Mouse (Mus musculus): ENCODE data around the gene Parp11.
"Not testable (repeated sequence)": the region's sequence is repeated elsewhere in the genome, so short reads cannot be mapped to it uniquely, and the experiment has no call there.

Parp11 gene

DNA sequence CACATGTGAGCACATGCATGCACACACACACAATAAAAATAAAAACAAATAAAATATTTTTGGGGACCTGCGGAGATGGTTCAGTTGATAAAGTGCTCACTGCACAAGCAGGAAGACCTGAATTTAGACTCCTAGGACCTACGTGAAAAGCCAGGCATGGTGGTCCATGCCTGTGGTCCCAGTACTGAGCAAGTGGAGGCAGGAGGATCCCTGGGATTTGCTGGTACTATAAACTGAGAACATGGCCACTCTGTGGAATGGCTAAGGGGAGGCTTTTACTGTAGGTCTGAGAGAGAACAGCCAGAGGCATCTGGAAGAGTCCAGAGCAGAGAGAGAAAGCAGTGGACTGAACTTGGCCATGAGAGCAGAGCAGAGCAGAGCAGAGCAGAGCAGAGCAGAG lies 48.6 kb downstream of the Parp11 start:
- DNase-seq (ENCODE audit: low spot score in 2 of 2): no peak

- DNase-seq (ENCODE audit: low spot score in 2 of 2): no peak
Observed at GRCm38 (mm10) chr6:127495876-127496275, 49.2 kb downstream of the Parp11 start.

- DNase-seq (ENCODE audit: low spot score in 2 of 2): no peak
Observed at GRCm38 (mm10) chr6:127496841-127497656, 50.4 kb downstream of the Parp11 start.

GRCm38 (mm10) chr6:127500119-127500518 lies 53.5 kb downstream of the Parp11 start:
- no peak for DNase-seq (ENCODE audit: low spot score in 2 of 2)

GRCm38 (mm10) chr6:127500806-127501205 lies 54.2 kb downstream of the Parp11 start:
- no peak for DNase-seq (ENCODE audit: low spot score in 2 of 2)

DNA sequence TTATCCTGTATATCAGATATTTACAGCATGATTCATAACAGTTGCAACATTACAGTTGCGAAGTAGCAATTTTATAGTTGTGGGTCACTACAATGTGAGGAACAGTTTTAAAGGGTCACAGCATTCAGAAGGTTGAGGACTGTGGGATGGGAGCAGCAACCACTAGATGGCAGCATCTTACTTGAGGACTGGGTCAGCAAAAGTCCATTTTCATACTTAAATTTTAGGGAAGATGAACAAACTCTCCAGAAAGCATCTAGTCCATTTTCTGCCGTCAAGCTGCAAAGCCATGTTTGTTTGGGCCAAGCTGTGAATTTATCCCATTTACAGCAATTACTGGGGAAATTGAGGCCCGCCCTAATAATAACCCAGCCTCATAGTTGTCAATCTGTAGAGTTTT lies 55.9 kb downstream of the Parp11 start:
- peak in 1 of 2 experiments; percentile 36 for DNase-seq (ENCODE audit: low spot score in 2 of 2)

DNA sequence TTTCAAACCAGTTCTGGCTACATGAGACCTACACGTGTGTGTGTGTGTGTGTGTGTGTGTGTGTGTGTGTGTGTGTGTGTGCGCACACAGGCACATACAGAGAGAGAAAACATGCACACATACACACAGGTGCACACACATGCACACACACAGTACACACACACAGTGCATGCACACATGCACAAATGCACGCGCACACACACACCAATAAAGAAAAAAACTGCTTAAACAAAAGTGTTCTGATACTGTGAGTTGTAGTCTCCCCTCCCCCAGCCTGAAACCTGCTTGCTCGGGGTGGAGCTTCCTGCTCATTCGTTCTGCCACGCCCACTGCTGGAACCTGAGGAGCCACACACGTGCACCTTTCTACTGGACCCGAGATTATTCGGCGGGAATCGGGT lies 67.1 kb downstream of the Parp11 start:
- not testable (repeated sequence) for DNase-seq (ENCODE audit: low spot score in 2 of 2)

- DNase-seq (ENCODE audit: low spot score in 2 of 2): no peak
Observed at GRCm38 (mm10) chr6:127521176-127521575, 74.5 kb downstream of the Parp11 start.

DNA sequence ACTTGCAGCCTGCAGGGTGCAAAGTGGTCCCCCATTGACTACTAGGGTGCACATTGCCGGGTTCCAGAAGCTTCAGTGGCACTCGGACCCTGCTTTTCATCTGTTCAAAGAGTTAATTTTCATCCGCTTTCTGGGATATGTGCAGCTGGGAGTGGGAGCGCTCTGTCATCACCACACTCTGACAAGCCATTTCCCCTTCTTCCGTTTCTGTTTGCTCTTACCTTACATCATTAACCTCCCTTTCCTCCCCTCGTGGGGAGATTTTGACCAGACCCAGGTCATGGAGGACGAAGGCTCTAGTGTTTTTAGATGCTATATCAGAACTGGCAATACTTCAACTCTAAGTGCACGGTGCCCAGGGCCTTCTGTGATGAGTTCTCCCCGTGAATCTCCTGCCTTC lies 75.7 kb downstream of the Parp11 start:
- no peak for DNase-seq (ENCODE audit: low spot score in 2 of 2)

DNA sequence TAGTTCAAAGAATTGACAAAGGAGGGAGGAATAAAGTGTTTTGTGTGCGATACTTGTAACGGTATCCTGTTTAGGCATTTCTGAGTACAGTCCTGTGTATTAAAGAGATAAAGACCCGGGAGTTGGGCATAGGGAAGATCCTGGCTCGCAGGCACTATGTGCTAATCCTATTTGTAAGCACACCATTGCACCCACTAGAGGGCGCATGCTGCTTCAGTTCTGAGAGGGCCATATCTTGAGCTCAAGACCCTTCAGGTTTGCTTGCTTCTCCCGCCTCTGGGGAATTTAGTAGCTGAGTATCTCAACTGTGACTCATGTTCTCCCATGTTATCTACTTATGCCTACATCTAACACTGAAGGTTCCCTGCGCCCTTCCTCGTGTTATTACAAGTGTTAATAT lies 77.8 kb downstream of the Parp11 start:
- peak; percentile 56 to 79 for DNase-seq (ENCODE audit: low spot score in 2 of 2)

DNA sequence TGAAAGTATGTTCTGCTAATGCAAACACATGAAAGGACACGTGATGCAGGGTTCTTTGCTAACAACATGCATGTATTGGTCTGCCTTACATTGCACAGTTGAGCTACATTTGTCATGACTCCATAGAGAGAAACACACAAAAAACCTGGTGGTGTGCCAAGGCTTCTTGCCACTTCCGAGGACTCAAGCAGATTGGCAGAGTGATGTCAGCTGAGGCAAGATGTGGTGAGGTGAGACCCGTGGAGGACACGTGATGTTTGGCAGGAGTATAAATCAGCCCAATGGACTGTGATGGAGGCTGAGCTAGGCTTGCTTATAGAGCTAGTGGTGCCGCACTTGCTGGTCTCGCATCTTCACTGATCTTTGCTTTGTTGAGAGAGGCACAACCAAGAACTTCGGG lies 82.0 kb downstream of the Parp11 start:
- no peak for DNase-seq (ENCODE audit: low spot score in 2 of 2)

DNA sequence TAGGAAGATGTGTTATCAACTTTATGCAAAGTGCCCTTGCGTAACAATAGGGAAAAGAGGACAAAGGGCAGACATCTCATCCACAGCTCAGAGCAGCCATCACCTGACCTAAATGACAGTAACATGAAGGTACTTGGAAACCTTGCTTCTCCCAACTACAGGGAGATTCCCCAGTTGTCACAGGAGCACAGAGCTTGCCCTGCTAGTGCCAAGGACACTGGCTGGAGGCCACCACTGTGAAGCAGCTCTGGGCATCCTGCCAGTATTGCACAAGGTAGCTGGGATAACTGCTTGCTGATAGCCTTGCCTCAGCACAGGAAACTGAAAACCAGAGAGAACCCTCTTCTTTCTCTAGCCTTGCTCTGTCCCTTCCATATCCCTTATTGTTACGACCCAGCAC lies 82.8 kb downstream of the Parp11 start:
- DNase-seq (ENCODE audit: low spot score in 2 of 2): no peak

DNA sequence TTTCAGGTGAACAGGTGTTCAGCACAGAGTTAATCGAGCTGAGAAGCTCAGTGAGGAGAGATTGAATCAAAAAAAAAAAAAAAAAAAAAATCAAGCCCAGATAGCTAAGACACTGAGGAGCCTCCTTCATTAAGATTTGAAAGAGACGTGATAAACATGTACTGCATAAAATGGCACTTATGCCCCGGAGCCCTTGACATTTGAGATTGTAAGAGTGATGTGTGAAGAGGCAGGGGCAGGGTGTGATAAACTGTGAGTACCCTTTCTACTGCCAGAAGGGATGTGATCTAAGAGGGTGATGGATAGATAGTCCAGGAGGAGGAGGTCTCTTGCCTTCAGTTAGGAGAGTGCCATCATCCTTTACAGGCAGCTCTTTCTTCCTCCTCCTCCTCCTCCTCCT lies 83.6 kb downstream of the Parp11 start:
- no peak for DNase-seq (ENCODE audit: low spot score in 2 of 2)

GRCm38 (mm10) chr6:127531412-127532205 lies 85.0 kb downstream of the Parp11 start:
- DNase-seq (ENCODE audit: low spot score in 2 of 2): no peak

- no peak for DNase-seq (ENCODE audit: low spot score in 2 of 2)
Observed at GRCm38 (mm10) chr6:127532304-127532703, 85.7 kb downstream of the Parp11 start.

GRCm38 (mm10) chr6:127533766-127534165 lies 87.1 kb downstream of the Parp11 start:
- no peak for DNase-seq (ENCODE audit: low spot score in 2 of 2)

DNA sequence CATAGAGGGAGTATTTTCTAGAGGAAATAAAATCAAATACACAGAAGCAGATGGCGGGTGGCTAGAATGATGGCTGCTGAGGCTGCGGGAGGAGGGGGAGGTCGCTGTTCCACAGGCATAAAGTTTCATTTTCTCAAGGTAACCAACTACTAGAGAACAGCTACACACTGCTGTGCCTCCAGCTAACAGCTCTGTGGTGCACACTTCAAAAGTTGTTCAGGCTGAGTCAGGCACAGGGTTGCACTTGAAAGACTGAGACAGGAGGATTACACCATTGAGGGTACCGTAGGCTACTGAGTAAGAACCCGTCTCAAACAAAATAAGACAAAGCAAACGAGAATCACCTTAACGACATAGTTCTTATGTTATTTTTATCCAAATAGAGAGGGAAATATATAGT lies 90.4 kb downstream of the Parp11 start:
- DNase-seq (ENCODE audit: low spot score in 2 of 2): no peak

DNA sequence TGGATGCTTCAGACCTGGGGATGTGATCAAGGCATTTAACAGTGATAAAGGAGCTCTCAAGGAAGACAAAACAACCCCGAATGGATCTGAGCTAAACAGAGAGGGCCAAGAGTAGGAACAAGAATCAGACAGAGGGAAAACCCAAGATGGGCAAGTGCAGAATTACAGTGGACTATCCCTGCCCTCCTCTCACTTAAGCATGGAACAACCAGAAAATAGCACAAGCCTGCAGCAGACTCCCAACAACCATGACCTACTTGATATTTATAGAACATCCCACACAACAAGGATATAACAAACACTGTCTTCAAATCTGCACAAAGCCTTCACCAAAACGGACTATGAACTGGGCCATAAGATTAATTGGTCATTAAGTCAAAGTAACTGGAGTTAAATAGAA lies 91.5 kb downstream of the Parp11 start:
- DNase-seq (ENCODE audit: low spot score in 2 of 2): no peak

DNA sequence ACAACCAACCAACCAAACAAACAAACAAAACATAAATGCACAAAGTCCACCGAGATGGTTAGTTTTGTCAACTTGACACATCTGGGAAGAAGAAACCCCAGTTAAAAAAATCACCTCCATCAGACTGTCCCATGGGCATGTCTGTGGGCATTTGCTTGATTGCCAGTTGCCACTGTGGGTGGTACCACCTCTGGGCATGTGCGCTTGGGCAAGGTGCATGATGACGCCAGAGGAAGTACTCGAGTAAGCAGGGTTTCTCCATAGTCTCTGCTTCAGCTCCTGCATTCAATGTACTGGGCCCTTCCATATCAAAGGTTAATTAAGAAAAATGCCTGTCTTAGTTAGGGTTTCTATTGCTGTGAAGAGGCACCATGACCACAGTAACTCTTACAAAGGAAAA lies 92.6 kb downstream of the Parp11 start:
- DNase-seq (ENCODE audit: low spot score in 2 of 2): no peak

DNA sequence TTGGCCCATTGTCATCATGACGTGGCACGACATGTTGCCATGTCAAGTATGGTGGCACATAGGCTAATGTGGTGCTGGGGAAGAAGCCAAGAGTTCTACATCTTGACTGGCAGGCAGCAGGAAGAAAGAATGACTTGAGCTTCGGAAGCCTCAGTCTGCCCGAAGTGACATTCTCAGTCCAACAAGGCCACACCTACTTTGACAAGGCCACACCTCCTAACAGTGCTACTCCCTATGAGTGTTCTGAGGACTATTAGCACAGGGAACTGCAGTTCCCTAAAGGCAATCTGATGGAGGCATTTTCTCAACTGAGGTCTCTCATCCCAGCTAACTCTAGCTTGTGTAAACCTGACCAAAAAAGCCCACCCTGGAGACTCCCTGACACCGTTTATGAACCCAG lies 93.0 kb downstream of the Parp11 start:
- DNase-seq (ENCODE audit: low spot score in 2 of 2): no peak

DNA sequence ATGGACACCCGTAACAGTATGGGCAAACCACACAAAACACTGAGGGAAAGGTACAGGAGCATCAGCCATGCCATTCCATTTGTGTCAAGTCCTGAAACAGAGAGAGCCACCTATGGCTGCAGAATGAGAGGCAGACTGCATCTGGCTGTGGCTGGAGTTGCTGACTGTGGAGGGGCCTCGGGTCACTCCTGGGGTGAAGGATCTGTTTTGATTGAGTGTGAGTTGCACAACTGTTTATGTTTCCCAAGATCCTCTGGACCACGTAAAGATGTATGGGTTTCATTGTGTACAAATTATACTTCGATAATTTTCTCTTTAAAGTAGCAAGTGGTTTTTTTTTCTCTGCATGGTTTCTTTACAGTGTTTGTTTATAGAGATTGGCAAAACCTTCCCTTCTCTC lies 93.9 kb downstream of the Parp11 start:
- DNase-seq (ENCODE audit: low spot score in 2 of 2): no peak

DNA sequence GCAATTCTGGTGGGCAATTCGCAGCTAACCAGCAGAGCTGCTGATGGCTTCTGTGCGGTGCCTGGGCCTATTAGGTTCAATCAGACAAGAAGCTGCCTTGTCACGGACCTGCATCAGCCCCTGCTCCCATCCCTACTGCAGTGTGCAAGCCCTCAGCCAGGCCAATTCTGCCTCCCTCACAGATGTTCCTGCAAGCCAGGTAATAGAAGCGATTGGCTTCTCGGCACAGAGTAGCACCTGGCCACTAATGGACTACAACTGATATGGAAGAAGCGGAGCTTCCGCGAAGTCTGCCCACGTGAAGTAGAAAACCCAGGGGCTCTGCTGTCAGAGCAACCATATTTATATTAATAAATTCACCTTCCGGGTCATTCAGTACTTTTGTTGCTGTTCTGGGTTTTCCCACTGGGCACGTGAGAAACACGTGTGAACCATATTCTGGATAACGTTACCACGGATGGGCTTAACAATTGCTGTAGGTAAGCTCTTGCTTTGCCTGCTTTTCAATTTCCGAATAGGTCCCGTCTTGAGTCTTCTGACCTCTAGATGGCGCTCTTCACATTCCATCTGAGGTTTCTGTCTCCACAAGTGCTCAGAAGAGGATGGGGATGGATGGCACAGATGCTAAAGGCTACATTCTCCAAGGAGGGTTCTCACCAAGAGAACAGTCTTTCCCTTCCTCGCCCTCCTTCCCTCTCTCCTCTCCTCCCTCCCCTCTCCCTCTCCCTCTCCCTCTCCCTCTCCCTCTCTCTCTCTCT lies 95.2 kb downstream of the Parp11 start:
- peak; percentile 25 to 69 for DNase-seq (ENCODE audit: low spot score in 2 of 2)

All from thymus, postnatal 10 days (tissue).